Mouse (Mus musculus) spleen, embryonic (tissue): Measurements from ENCODE around the gene Myt1l.

Experiments
- CTCF ChIA-PET: fragments of 350-600 bp; sonication (Branson Sonifier 250); formaldehyde crosslinking; loops from one replicate; lab custom pipeline; 2022; lab: Charles Lee

Gene Myt1l

DNA sequence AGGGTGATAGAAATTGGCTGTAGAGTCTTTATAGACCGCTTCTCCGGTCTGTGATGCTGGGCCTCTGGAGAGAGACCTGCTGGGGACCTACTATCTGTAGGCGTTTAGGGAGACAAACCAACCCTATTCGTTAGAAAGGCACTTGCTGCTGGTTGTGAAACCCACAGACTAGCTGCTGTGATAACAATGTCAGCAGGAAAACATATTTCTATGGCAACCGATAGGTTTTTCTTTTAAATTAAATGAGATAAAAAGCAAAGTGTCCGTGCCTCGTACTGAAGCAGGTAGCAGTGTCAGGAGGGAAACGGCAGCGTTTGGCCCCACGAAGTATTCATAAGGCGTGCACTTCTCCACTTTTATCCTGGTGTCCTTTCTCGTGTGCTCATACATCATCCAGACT is 127.5 kb downstream of the Myt1l start:
- CTCF ChIA-PET, result no interaction called here

DNA sequence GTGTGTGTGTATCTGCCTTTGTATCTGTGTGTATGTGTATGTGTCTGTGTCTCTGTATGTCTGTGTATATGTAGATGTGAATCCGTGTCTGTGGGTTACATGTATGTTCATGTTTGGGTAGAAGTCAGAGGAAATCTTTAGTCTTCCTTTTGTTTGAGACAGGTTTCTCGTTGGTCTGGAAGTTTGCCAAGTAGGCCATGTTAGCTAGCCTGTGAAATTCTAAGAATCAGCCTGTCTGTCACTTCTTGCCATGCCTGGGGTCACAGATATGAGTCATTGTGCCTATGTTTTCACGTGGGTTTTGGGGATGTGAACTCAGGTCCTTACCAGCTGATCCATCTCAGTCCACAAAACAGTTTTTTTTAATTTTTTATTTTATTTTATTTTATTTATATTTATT is 128.9 kb downstream of the Myt1l start:
- CTCF ChIA-PET, result no interaction called here

DNA sequence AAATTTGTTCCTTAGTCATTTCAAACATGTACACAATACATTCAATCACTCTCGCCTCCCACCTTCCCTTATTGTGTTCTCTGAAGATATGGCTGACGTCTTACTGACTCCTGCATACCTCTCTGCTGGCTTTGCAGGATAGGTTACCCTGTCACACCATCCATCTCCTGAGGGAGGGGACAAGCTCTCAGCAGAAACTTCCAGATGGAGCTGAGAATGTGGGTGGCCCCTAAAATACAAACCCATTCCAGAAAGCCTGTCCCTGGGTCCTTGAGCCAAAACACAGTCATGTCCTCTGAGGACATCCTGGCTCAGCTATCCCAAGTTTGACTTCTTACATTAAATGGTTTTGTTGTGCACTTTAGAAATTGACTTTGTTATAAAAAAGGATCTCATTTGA is 129.7 kb downstream of the Myt1l start:
- CTCF ChIA-PET, result no interaction called here

DNA sequence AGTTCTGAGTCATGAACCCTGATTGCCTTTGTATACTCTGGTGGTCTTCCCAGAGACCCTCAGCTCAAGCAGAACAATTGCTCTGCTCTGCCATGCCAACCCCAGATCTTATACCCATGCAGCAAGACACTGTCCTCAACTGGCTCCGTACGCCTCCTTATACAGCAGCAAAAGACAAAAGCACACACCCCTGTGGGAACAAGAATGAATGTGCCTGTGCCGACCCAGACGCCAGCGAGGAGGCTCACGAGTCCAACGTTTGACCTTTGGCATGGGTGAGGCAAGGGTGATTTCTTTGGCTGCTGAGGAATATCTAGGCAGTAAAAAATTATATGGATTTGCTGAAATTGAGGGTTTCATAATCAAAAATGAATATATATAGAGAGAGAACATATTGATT is 143.8 kb downstream of the Myt1l start:
- CTCF ChIA-PET, result no interaction called here

DNA sequence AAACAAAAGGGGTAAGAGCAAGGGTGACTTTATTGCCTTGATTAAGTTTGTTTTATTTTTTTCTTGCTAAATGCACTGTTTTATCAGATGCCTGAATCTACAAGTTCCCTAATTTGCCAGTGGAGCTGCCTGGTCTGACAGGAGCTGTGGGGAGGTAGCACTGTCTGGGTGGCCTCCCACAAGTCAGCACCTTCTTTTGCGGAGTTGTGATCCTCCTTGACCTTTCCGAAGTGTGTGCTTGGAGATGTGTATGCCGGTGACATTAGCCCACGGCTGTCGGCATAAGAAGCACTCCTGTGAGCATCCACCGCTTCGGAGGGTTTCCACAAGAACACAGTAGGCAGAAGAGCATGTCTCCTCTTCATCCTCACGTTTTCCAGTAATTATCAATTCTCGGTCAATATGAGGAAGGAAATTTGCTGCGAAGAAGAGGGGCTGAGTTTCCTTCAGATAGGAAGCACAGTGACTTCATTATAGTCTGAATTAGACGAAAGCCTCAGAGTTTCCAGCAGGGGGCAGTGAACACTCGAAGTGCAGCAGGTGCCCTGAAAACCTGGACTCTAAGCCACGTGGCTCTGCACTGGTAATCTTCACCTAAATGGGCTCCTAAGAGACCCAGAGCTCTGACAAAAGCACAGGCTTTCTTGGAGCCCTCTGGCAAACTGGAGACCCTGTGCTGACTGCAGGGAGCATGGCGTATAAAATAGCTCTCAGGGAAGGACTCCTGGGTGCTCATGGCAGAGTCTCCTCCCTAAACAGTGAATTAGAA is 147.6 kb downstream of the Myt1l start:
- CTCF ChIA-PET, result interaction anchor here (0.6 kb wide), 1 partner anchor 8 kb away, joined by 4 read pairs; no protein-coding TSS in a partner anchor

DNA sequence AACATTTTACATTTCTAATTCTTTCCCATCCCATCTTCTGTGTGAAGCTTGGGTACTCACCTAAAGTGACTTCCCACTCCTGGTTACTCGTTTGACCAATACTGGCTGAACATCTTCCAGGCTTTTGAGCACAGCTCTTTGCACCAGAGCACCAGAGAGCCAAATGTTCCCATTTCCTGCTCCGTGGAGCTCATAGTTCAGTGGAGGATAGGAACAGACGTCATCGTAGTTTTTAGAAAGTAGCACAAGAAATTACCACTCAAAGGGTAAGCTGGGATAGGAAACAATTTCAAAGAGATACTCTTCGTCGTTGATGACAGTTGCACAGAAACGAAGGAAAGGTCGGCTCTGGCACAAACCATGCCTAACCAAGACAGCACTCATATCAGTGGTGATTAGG is 154.2 kb downstream of the Myt1l start:
- CTCF ChIA-PET, result no interaction called here

DNA sequence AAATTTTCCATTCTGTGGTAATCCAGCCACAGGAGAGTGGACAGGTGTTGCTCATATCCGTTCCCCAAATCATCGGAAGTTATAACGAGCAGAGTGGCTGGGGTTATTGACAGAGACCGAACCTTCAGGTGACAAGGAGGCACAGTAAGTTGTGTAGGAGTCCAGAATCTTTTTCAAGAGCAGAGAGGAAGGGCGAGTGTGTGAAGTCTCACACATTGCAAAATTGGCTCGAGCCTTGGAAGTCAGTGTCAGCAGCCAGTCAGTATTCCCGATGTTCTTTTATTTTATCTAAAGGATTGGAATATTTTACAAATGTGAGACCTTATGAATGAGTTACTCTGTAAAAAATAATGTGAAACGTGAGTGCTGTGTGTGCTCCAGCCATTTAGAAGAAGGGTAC is 154.8 kb downstream of the Myt1l start:
- CTCF ChIA-PET, result no interaction called here

DNA sequence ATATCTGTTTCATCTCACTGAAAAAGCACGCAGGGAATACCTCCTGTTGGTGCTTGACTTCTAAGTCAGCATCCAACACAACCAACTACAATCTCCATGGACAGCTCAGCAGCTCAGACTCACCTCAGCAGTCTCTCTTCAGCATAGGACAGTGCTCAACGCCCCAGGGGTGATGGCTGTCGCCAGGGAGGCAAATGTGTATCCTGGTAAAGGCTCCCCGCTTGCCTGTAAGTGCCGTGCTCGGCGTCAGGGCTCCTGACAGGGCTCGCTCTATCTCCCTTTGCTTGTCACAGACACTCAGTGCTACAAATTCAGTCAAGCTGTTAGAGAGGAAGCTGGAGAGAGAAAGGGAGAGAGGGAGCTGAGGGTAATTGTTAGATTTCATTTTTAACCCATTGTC is 158.1 kb downstream of the Myt1l start:
- CTCF ChIA-PET, result no interaction called here

DNA sequence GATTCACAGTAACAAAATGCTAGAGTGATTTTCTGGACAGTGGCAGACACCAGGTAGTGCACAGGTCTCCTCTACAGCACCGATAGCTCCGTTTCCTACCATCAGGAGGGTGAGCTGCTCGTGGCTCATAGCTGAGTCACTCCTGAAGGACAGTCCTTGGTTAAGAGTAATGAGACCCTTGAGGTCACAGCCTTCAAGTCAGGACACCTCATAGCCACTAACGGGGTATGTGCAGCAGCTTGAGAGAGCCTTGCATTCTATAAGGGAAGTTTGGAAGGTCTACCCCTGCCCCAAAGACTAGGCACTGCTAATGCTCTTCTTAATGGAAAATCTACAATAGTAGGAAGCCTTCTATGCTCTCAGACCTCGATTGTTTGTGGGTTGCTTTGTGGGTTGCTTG is 163.4 kb downstream of the Myt1l start:
- CTCF ChIA-PET, result no interaction called here

DNA sequence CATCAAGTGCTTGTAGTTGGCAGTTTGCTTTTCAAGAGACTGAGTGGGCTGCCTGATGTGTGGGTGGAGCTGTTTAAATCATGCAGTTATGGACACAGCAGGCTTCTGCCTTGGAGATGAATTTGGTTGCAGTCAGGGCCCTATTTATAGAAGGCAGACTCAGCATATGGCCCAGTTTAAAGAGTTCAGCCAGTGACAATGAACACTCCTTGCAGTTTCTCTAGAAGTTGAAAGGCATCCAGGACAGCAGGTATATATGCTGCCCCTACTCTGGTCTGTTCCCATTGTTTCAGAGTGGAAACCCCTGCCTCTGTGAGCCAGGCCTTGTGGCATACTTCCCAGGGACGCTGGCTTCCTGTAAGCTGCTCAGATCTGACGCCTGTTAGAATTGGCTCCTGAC is 167.0 kb downstream of the Myt1l start:
- CTCF ChIA-PET, result no interaction called here

DNA sequence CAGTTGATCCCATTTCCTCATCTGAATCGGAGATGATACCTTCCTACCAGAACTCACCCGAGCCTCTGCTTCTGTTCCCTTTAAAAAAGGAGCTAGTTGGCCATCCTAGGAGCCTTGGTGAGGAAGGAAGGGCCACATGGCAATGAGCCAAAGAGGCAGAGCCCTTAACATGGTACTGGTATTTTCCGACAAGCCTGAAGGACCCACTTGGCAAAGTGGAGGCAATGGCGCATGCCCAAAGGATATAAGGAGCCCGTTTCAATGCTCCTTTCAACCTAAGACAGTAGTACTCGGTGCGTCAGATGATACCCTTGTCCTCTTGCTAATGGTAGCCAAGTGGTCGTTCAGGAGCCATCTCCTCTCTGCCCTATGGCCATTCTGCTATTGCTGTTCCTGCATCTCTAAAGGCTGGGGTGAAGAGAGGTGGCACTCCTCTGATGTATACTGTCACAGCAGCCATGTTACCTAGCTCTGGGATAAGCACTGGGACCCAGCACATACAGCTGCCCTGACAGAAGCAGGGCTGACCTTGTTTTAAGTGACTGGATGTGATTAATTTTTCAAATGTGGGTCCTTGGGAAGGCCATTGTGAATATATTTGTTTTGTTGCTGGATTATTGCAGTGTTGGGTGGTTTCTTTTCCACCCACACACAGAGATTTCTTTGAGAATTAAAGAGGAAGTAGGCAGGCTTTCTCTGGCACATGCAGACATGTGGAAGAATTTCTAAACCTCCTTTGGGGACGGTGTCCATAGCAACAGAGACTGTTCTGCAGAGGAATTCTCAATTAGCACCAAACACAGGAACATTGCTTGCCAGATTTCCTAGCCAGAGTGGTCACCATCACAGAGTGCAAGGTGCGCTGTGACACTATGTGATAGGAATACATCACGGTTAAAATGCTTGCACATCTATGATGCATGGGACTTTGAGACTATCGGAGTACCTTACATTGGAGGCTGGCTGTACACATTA is 169.6 kb downstream of the Myt1l start:
- CTCF ChIA-PET, result no interaction called here

DNA sequence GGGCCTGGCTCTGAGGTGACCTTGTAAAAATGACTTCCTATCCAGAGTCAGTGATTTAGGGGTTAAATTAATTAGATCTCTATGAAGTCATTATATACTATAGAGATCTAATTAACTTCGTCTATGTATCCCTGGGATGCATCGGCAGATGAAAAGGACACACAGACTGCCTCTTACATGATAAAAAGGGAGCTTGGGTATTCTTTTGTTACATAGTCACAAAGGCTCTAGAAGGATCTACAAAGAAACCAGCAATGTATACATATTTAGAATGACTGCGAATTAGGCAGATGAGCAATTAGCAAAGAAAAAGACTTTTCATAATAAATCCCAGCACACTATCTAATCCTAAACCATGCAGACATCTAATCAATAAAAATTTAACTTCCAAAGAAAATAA is 170.4 kb downstream of the Myt1l start:
- CTCF ChIA-PET, result no interaction called here

DNA sequence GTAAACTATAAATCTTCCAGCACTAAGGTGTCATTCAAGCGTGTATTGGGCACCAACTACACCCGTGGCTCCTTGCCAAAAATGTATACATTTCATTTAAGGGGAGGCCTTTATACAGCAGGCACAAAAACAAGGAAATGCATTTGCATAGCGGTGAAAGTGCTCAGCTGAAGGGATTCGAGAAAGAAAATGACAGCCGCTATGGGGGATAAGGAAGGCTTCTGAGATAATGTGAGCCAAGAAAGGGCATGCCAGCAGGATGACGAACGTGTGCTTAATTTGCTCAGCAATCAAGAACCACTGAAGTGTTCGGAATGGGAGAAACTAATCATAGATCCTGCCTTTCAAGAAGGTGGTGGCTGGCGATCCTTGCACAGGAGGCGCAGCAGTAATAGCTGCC is 170.8 kb downstream of the Myt1l start:
- CTCF ChIA-PET, result no interaction called here

DNA sequence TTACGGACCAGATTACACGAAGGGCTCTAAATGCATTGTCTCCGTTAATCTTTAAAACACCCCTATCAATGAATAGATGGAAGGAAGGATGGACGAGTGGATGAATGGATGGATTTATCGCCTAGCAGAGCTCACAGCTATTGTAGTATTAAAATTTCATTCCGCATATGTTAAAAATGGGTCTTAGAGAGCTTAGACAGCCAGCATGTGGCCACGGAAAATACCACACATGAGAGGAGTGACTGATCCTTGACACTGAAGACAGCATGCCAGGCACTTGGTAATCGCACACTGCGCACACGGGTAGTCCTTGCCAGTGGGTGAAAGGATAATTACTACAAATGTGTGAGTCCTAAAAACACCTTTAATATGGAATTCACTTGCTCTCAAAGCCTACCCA is 171.2 kb downstream of the Myt1l start:
- CTCF ChIA-PET, result no interaction called here

DNA sequence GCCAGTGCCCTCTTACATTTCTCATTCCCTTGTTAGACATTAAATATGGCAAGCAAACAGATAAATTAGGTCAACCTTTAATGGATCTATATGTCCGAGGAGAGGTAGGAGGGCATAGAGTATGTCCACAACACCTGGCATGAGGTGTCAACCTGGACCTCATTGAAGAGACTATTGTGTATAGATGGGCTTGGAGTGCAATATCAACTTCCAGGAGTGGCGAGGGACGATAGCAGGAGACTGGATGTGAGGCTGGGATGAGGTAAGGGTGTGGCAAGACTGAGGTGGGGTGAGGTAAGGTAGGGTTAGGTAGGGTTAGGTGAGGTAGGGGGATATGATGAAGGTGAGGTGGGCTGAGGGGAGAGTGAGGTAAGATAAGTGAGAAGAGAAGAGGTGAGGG is 171.8 kb downstream of the Myt1l start:
- CTCF ChIA-PET, result no interaction called here

DNA sequence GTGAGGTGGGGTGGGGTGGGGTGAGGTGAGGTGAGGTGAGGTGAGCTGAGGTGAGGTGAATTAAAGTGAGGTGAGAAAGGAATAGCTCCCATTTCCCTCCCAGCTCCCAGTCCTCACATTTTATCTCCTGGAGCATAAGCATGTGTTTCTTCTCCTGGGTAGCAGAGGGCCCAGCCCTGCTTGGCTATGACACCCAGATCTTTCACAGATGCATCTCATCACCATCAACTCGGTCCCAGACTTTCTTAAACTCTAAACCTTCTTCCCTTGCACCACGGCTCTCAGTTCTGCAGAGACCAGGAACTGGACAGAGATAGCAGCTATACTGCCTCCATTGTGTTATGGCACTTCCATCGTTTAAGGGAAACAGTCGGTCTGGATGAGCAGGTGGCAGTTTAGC is 172.9 kb downstream of the Myt1l start:
- CTCF ChIA-PET, result no interaction called here

DNA sequence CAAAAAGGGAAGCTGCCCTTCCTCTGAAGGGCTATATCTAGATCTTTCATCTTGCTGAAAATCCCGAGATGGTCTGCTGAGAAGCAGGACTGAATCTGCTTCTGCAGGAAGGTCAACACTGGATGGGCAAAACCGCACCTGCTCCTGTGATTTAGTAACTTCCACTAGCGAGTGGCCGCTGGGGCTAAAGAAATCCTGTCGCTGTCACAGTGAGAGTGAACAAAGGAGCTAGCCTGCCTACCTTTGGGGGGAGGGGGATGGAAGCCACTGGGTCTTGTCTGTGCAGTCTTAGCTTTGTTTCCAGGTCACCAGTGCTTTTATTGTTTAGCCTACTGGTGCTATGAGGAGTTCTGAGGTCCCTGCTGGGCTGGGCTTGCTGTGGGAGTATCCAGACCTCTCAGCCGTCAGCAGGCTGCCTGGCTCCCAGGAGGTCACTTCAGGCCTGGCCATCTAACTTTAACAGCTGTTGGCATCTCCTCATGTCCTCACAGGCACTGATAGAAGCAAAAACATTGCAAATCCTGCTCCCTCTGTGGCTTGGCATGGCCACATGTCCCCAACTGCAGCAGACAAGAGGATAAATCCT is 173.6 kb downstream of the Myt1l start:
- CTCF ChIA-PET, result no interaction called here

DNA sequence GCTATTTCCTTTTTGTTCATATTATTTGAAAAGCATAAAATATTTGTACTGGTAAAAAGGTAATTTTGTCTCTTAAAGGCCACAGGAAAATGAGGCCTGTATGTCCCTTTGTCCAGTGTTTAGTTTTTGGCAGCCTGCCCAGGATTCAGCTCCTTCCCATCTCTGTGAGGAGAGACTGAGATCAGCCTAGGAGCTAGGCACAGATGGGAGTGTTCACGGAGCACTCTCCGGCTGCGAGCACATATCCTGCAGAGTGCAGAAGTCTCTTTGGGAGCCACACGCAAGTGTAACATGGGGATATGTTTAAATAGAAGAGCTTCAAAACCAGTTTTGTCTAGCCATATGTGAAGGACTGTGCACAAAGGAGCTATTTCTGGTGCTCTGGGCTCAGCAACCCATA is 174.4 kb downstream of the Myt1l start:
- CTCF ChIA-PET, result no interaction called here

DNA sequence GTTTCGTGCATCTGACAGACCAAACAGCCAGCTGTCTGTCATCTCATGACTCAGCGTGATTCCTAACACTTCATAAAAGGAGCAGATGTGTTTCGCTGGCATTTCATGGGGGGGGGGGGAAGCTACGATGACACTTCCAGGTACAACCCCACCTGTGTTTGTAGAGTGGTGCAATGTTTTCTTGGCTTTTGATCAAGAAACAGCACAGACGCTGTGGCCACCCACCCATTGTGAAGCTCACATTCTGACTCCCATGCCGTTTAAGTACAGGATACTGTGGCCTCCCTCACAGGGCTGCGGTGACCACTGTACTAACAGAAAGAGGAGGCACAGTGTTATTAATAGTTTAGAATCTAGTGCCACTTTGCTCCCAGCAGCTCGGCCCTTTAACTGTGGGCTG is 175.4 kb downstream of the Myt1l start:
- CTCF ChIA-PET, result no interaction called here

DNA sequence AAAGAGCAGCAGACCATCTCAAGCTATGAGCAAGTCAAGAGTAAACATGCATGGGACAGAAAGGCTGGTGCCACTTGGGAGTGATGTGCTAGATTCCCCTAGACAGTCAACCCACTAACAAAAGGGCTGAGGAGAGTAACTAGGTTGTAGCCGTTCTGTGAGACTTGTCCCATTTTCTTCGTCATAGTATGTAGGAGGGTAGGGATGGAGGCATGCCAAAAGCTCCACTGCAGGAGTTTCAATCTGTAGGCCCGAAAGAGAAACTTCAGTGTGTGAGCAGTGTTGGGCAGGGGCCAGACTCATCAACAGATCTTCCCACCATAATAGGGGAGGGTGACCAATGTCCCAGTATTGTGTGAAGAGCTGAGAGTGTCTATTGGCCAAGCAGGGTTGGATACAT is 178.9 kb downstream of the Myt1l start:
- CTCF ChIA-PET, result no interaction called here

DNA sequence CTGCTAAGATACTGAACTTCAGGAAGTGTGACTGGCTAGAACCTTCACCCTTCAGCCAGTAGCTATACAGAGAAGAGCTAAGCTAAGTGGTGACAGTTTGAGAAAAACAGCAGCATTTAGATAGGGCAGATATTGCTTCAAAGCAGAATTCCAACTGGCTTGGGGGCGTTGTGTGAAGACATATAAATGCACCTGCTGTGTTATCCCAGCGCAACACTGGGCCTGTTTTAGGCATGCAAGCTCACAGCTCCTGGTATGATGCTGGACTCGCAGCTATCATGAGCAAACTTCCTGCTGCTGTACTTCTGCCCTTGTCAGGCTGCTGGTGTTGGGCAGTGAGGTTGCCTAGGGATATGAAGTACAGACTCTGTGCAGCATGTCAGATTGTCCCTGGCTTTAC is 180.0 kb downstream of the Myt1l start:
- CTCF ChIA-PET, result no interaction called here
